Mouse (Mus musculus) bone marrow, adult 2 months (tissue): ENCODE measurements around the gene Hpse2.

Experiments used
- CTCF ChIP-seq: fragments of 200-500 bp; IDR thresholded peaks from 2 replicates; pipeline ENCODE4 v1.5.1; 2011; ENCODE audit warnings: low read length, control low read depth; ENCODE audit not compliant: control insufficient read depth, insufficient read depth
- POLR2A ChIP-seq: fragments of 200-500 bp; IDR thresholded peaks from 2 replicates; pipeline ENCODE4 v1.6.1; 2011; ENCODE audit warnings: low read depth, mild to moderate bottlenecking, control low read depth, low read length, borderline replicate concordance; ENCODE audit not compliant: control insufficient read depth

GRCm38 (mm10) chr19:42877653-42878052 lies 510.5 kb downstream of the Hpse2 start:
- no peak for TF ChIP-seq CTCF
- no peak for TF ChIP-seq POLR2A
